Mouse (Mus musculus) Patski (cell line): ENCODE results near the gene Mtss1l. TPM values are rescaled to one million over a fixed set of nuclear protein-coding genes. Genes with fewer than 3 reads are reported as not detected.

Experiments
- ATAC-seq: fragments of 100-300 bp; one replicate; pipeline ENCODE4 v1.8.0; 2021
- CTCF ChIA-PET: fragments of 350-600 bp; sonication (Branson Sonifier 250); formaldehyde crosslinking; loops from one replicate; lab custom pipeline; 2022; ENCODE audit warnings: inconsistent platforms; lab: Charles Lee
- POLR2A ChIA-PET: fragments of 350-600 bp; sonication (Branson Sonifier 250); formaldehyde crosslinking; loops from one replicate; lab custom pipeline; 2022; ENCODE audit warnings: antibody characterized with exemption, inconsistent platforms; lab: Charles Lee
- DNase-seq: peaks from one replicate; pipeline ENCODE4 v3.0.0-alpha.2; 2011; ENCODE audit warnings: low read depth, low spot score
- H3K27me3 ChIP-seq: fragments of 371-371 bp; one replicate; pipeline ENCODE4 v1.5.1; 2021
- CTCF ChIP-seq: fragments of 100-300 bp; IDR thresholded peaks from one replicate; pipeline ENCODE4 v1.5.1; 2021
- in situ Hi-C: fragments of 300-500 bp; cut with MboI; formaldehyde crosslinking; loops from 3 replicates; pipeline ENCODE4 v1.11.1; 2018; ENCODE audit warnings: low pct_unique_long_range_greater_than_20kb, mixed read lengths
- polyA plus RNA-seq: library from polyadenylated mRNA; unstranded; gene quantifications from one replicate; pipeline ENCODE4 v1.2.3, GENCODE M21; 2021

Gene Mtss1l
- polyA plus RNA-seq: 17.4 TPM

GRCm38 (mm10) chr8:110720685-110721598 lies at the start of gene Mtss1l:
Gene Mtss1l (plus strand): TSS chr8:110721476.
- ATAC-seq (peak; percentile 75), DNase-seq (peak; percentile 28)
- no peaks in the 10 kb centered on the region for H3K27me3 ChIP-seq
- CTCF ChIA-PET: no interaction called here
- in situ Hi-C loops: no loop called here
- no peak for TF ChIP-seq CTCF
- POLR2A ChIA-PET: interaction anchor here (0.6 to 1.3 kb wide), 2 partner anchors 52 to 939 kb away, joined by 3 to 7 read pairs; no protein-coding TSS in a partner anchor

GRCm38 (mm10) chr8:110672133-110672532 lies 49.1 kb upstream of the Mtss1l start:
- POLR2A ChIA-PET: interaction anchor here (1.1 kb wide), 1 partner anchor 43 kb away, joined by 3 read pairs; no protein-coding TSS in a partner anchor

DNA sequence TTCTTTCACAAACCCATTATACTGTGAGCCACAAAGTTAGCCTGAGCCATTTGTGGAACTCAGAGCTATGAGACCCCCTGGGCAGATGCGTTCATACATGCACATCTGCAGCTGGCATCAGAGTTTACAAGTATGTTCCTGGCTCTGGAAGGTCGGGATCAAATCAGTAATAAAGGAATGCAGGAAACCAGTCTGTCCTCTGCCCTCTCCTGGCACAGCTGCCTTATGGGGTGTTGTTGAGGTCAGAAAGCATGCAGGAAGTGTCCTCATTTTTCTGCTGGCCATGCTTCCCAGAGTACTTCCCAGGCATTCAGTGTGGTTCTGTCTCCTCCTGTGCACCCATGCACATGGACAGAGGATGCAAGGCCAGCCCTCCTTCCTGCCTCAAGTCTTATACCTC lies 48.1 kb upstream of the Mtss1l start:
- CTCF ChIA-PET: no interaction called here
- peak; percentile 7 for ATAC-seq
- no peak for TF ChIP-seq CTCF
- no peak for DNase-seq
- POLR2A ChIA-PET: no interaction called here
- H3K27me3 ChIP-seq: no peaks in the 10 kb centered on the region
- in situ Hi-C loops: no loop called here

More at GRCm38 (mm10) chr8:110672133-110672532, 49.1 kb upstream of the Mtss1l start:
- no peaks in the 10 kb centered on the region for H3K27me3 ChIP-seq
- in situ Hi-C loops: no loop called here
- CTCF ChIA-PET: interaction anchor here (0.8 to 1.6 kb wide), 2 partner anchors 9 to 21 kb away, joined by 3 to 4 read pairs; no protein-coding TSS in a partner anchor
- TF ChIP-seq CTCF: no peak
- no peak for DNase-seq
- ATAC-seq: no peak

- in situ Hi-C loops: no loop called here
- ATAC-seq (no peak), DNase-seq (no peak)
- TF ChIP-seq CTCF: no peak
- no peaks in the 10 kb centered on the region for H3K27me3 ChIP-seq
- CTCF ChIA-PET: no interaction called here
- POLR2A ChIA-PET: no interaction called here
Measured at GRCm38 (mm10) chr8:110674589-110674988, 46.7 kb upstream of the Mtss1l start.

DNA sequence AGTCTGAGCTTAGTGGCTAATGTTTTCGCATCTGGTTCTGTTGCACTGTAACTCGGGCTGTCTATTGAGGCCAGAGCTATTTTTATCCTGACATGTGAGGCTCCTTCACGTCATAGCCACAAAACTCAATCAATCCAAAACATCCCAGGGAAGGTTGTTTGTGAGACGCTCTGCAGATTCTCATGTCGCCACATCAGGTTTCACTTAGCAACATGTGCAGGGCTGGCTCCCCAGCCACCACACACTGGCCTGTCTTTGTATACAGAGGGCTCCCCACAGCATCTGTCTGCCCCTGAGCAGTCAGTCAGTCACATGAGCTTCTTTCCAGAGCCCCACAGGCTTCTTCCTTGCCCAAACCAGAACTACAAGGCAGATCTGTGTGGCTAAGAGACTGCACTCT lies 44.6 kb upstream of the Mtss1l start:
- no peak for TF ChIP-seq CTCF
- ChIA-PET POLR2A (no interaction called here), CTCF (interaction anchor here (1.2 to 1.9 kb wide), 2 partner anchors 9 to 15 kb away, joined by 3 to 6 read pairs; no protein-coding TSS in a partner anchor)
- in situ Hi-C loops: no loop called here
- H3K27me3 ChIP-seq: no peaks in the 10 kb centered on the region
- ATAC-seq (no peak), DNase-seq (no peak)

DNA sequence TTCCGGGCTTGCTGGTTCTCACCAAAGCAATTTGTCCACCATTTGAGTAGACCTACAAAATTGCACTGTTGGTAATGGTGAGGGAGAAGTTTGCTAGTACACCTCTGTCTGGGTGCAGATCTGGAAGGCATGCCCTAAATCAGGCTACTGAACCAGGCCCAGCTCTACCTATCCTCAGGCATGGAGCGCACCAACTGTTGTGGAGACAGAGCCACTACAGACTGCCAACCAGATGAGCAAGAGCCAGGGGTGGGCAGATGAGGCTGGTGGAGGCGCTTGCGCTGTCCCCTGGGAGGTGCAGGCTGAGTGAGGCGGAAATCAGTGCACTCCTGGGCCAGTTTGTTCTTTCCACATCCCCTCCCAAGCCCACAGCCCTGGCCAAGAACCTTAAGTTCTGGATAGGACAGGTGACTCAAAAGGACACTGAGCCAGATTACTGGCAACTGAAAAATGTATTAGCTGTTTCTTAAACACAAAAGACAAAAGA lies 44.1 kb upstream of the Mtss1l start:
- ChIA-PET POLR2A (no interaction called here), CTCF (interaction anchor here (1.2 to 1.9 kb wide), 3 partner anchors 9 to 19 kb away, joined by 3 to 6 read pairs (median 4); no protein-coding TSS in a partner anchor)
- in situ Hi-C loops: no loop called here
- DNase-seq: no peak
- TF ChIP-seq CTCF: no peak
- no peaks in the 10 kb centered on the region for H3K27me3 ChIP-seq
- no peak for ATAC-seq

DNA sequence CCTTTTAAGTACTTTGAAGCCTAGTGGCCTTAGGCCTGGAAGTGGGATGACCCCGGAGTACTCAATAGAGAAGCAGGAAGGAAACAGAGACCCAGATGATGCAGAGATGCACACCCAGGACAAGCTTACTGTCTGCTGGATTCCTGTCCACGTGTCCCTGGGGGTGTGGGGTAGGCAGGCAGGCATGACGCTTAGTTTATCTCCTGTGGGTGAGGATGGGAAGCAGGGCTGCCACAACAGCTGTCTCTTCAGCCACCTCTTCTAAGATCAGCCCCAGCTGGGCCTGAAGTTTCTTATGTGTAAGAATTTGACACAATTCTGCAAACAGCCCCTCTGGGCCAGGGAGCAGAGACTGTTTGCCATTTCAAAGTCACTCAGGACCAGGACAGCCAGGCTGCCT lies 42.3 kb upstream of the Mtss1l start:
- ATAC-seq: no peak
- H3K27me3 ChIP-seq: no peaks in the 10 kb centered on the region
- in situ Hi-C loops: no loop called here
- DNase-seq: no peak
- ChIA-PET POLR2A (no interaction called here), CTCF (no interaction called here)
- no peak for TF ChIP-seq CTCF

DNA sequence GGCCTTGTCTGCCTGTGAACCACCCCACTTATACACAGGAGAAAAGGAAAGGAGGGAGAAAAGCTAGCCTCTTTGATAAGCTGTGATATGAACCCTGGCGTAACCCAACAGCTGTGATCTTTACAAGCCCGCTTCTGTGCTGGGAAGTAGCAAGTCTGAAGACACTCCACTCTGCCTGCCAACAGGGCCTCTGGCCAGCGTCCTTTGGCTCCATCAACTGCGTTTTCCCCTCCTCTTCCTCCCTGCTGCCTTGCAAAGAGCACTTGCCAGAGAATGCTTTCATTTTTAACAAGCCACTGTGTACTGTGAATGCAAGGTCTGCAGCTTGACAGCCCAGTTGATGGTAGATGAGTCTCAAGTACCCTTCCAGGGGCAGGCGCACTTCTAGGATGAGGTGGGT lies 33.5 kb upstream of the Mtss1l start:
- in situ Hi-C loops: no loop called here
- ChIA-PET POLR2A (no interaction called here), CTCF (interaction anchor here (1.2 kb wide), 1 partner anchor 37 kb away, joined by 3 read pairs; no protein-coding TSS in a partner anchor)
- TF ChIP-seq CTCF: no peak
- ATAC-seq: no peak
- no peaks in the 10 kb centered on the region for H3K27me3 ChIP-seq
- DNase-seq: no peak

GRCm38 (mm10) chr8:110689961-110690360 lies 31.3 kb upstream of the Mtss1l start:
- TF ChIP-seq CTCF: no peak
- ChIA-PET CTCF (interaction anchor here (0.6 kb wide), 1 partner anchor 16 kb away, joined by 3 read pairs; no protein-coding TSS in a partner anchor), POLR2A (no interaction called here)
- no peak for DNase-seq
- in situ Hi-C loops: no loop called here
- ATAC-seq: no peak
- no peaks in the 10 kb centered on the region for H3K27me3 ChIP-seq

GRCm38 (mm10) chr8:110694226-110694625 lies 27.1 kb upstream of the Mtss1l start:
- no peaks in the 10 kb centered on the region for H3K27me3 ChIP-seq
- no peak for TF ChIP-seq CTCF
- no peak for DNase-seq
- in situ Hi-C loops: no loop called here
- CTCF ChIA-PET: interaction anchor here (1.6 kb wide), 1 partner anchor 11 kb away, joined by 6 read pairs; no protein-coding TSS in a partner anchor
- ATAC-seq: no peak
- POLR2A ChIA-PET: no interaction called here
